Mouse (Mus musculus) midbrain, postnatal 0 days (tissue): ENCODE measurements around the gene Fam240b. TPM values are rescaled to one million over a fixed set of nuclear protein-coding genes. Genes with fewer than 3 reads are reported as not detected.
A peak's percentile ranks its signal among the peaks of the same experiment; 100 is the strongest.

Experiments
- ATAC-seq: fragments of 200-750 bp; cut with Nextera tagmentation; 2 replicates; pipeline ENCODE4 v1.8.0; 2017; ENCODE audit warnings: moderate number of reproducible peaks, mild to moderate bottlenecking, moderate TSS enrichment, moderate library complexity; ENCODE audit not compliant: low FRiP score
- DNase-seq: peaks from one replicate; pipeline ENCODE4 v3.0.0-alpha.2; 2015; ENCODE audit warnings: low spot score
- H3K27ac ChIP-seq: fragments of 300-500 bp; sonication (generic); 2 replicates; pipeline ENCODE4 v1.5.1; 2014; ENCODE audit warnings: low read depth, mild to moderate bottlenecking, low read length, mixed read lengths
- H3K27me3 ChIP-seq: fragments of 300-500 bp; sonication (generic); 2 replicates; pipeline ENCODE4 v1.6.1; 2014; ENCODE audit warnings: low read length, control low read depth, mixed read lengths; ENCODE audit not compliant: insufficient read depth
- H3K36me3 ChIP-seq: fragments of 300-500 bp; sonication (generic); 2 replicates; pipeline ENCODE4 v1.6.1; 2014; ENCODE audit warnings: low read length, control low read depth, mixed read lengths; ENCODE audit not compliant: insufficient read depth
- H3K4me1 ChIP-seq: fragments of 300-500 bp; sonication (generic); 2 replicates; pipeline ENCODE4 v1.6.1; 2014; ENCODE audit warnings: mild to moderate bottlenecking, control low read depth, antibody characterized with exemption, low read length, mixed read lengths; ENCODE audit not compliant: insufficient read depth
- H3K4me2 ChIP-seq: fragments of 300-500 bp; sonication (generic); 2 replicates; pipeline ENCODE4 v1.6.1; 2014; ENCODE audit warnings: low read depth, mild to moderate bottlenecking, low read length, mixed read lengths; ENCODE audit not compliant: poor library complexity, severe bottlenecking
- H3K4me3 ChIP-seq: fragments of 300-500 bp; sonication (generic); 2 replicates; pipeline ENCODE4 v1.5.1; 2014; ENCODE audit warnings: low read depth, mild to moderate bottlenecking, low read length, moderate library complexity
- H3K9ac ChIP-seq: fragments of 300-500 bp; sonication (generic); replicated peaks from 2 replicates; pipeline ENCODE4 v1.6.1; 2014; ENCODE audit warnings: mild to moderate bottlenecking, low read length, moderate library complexity, mixed read lengths; ENCODE audit not compliant: poor library complexity, severe bottlenecking
- H3K9me3 ChIP-seq: fragments of 300-500 bp; sonication (generic); 2 replicates; pipeline ENCODE4 v1.6.1; 2016; ENCODE audit warnings: low read length, control low read depth
- CTCF ChIP-seq: IDR thresholded peaks from 2 replicates; pipeline ENCODE4 v1.5.1; 2016; ENCODE audit warnings: antibody characterized with exemption, mild to moderate bottlenecking
- WGBS: fragments of 180-500 bp; shearing (Covaris S2); extraction: QIAGEN DNeasy Blood & Tissue Kit; methylation state at CpG from one replicate; pipeline ENCODE4 v1.1.7; 2014; 5-methylcytosine and 5-hydroxymethylcytosine counted together
- polyA plus RNA-seq: library from polyadenylated mRNA; unstranded; fragments of >200 nt; fragmentation: Nextera tagmentation; extraction: Ambion mirVana; gene quantifications from 2 replicates; pipeline ENCODE4 v1.2.1, GENCODE M21; 2015
- total RNA-seq: library from RNA; depleted of rRNA; stranded (reverse); fragments of >200 nt; gene quantifications from 2 replicates; pipeline ENCODE4 v1.2.3, GENCODE M21; 2014; rRNA removed

Fam240b gene
- total and polyA plus RNA-seq, 2 experiments from 2014 or later = not detected

- no peak overlapping the region for H3K27ac ChIP-seq
- no peaks in the 10 kb centered on the region for H3K4me1 ChIP-seq
- no peaks in the 10 kb centered on the region for H3K9me3 ChIP-seq
- no peak for DNase-seq
- no peak for TF ChIP-seq CTCF
- peaks cover 11% of the 10 kb centered on the region; the same call in 1 of the 2 replicates for H3K36me3 ChIP-seq
- no peak overlapping the region for H3K9ac ChIP-seq
- H3K4me2 ChIP-seq = no peak overlapping the region
- ATAC-seq = no peak
- 73% methylated on average over 7 of the region's 7 CpGs for WGBS
- no peak overlapping the region for H3K4me3 ChIP-seq
- H3K27me3 ChIP-seq = no peaks in the 10 kb centered on the region
Measured at GRCm38 (mm10) chr13:64437801-64438200, 59.8 kb downstream of the Fam240b start.

- WGBS = under 1% methylated on average over 57 of the region's 57 CpGs
- peak within 1 kb of the TSS; percentile 73 for H3K27ac ChIP-seq
- peak within 1 kb of the TSS; percentile 80 for H3K4me2 ChIP-seq
- peak within 1 kb of the TSS; percentile 64 for H3K4me3 ChIP-seq
- H3K9ac ChIP-seq = peak within 1 kb of the TSS; percentile 68
- H3K9me3 ChIP-seq = no peaks in the 10 kb centered on the region
- peak; percentile 99 for ATAC-seq
- H3K27me3 ChIP-seq = no peaks in the 10 kb centered on the region
- peak; percentile 98 for DNase-seq
- peak; percentile 79 for TF ChIP-seq CTCF
- H3K4me1 ChIP-seq = no peaks in the 10 kb centered on the region
- H3K36me3 ChIP-seq = no peaks in the 10 kb centered on the region
Measured at GRCm38 (mm10) chr13:64432017-64432995, 65.3 kb downstream of the Fam240b start, which contains the start of gene Cdk20. Gene Cdk20 (plus strand): TSS chr13:64432314.

Other genes with a start within 250 kb of the Fam240b start
- 4.2 and 4.6 TPM in 2 replicates for gene Cdc14b, start 222.5 kb downstream of the Fam240b start, total RNA-seq
- gene Cdc14b, start 222.5 kb downstream of the Fam240b start, polyA plus RNA-seq = 0.72 and 1.2 TPM in 2 replicates
- gene Aaed1, start 185.1 kb downstream of the Fam240b start, total RNA-seq = 12.3 and 12.6 TPM in 2 replicates
- 12.0 and 13.5 TPM in 2 replicates for gene Aaed1, start 185.1 kb downstream of the Fam240b start, polyA plus RNA-seq
- gene Ctsl, start 126.9 kb downstream of the Fam240b start, total RNA-seq = 185 and 214 TPM in 2 replicates
- 174 and 196 TPM in 2 replicates for gene Ctsl, start 126.9 kb downstream of the Fam240b start, polyA plus RNA-seq
- 30.0 and 34.2 TPM in 2 replicates for gene Cdk20, start 65.5 kb downstream of the Fam240b start, total RNA-seq
- 25.5 and 26.6 TPM in 2 replicates for gene Cdk20, start 65.5 kb downstream of the Fam240b start, polyA plus RNA-seq